Mouse (Mus musculus): ENCODE results near the gene Mcm3.

The Mcm3 gene

DNA sequence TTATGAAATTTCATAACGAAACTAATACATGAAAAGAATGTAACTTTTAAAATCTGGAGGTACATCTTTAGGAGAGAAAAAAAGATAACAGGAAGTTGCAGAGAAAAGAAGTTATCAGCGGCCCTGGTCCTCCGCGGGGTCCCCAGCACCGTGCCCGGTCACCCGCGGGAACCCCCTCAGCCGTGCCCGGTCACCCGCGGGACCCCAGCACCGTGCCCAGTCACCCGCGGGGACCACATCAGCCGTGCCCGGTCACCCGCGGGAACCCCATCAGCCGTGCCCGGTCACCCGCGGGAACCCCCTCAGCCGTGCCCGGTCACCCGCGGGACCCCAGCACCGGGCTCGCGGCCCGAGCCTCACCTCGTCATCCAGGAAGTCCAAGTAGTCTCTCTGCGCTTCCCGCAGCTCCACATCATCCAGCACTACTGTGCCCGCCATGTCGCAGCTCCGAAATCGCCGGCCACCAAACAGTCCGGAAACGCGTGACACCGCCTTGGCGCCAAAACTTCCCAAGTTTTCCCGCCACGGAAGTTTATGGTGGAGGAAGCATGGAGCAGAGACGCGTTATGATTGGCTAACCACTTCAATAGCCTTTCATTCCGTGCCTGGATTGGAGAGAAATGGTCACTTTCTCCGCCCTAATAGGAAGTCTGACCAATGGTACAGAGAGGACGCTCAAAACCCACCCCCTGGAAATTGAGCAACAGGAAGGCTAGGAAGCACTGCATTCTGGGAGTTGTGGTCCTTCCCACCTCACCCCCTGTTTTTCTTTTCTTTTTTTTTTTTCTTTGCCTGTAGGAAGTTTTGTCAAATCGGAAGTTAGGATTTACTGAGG is at the start of gene Mcm3:
Mcm3 (minus strand) TSS at position 542 of the 835 bp plus-strand sequence.
- DNase-seq (ENCODE audit: low read depth) = peak; percentile 95

GRCm38 (mm10) chr1:20868036-20868435 is 47.9 kb upstream of the Mcm3 start:
- DNase-seq (ENCODE audit: low read depth) = no peak

- no peak for DNase-seq (ENCODE audit: low read depth)
These were observed 47.3 kb upstream of the Mcm3 start for GRCm38 (mm10) chr1:20867241-20867902.

DNA sequence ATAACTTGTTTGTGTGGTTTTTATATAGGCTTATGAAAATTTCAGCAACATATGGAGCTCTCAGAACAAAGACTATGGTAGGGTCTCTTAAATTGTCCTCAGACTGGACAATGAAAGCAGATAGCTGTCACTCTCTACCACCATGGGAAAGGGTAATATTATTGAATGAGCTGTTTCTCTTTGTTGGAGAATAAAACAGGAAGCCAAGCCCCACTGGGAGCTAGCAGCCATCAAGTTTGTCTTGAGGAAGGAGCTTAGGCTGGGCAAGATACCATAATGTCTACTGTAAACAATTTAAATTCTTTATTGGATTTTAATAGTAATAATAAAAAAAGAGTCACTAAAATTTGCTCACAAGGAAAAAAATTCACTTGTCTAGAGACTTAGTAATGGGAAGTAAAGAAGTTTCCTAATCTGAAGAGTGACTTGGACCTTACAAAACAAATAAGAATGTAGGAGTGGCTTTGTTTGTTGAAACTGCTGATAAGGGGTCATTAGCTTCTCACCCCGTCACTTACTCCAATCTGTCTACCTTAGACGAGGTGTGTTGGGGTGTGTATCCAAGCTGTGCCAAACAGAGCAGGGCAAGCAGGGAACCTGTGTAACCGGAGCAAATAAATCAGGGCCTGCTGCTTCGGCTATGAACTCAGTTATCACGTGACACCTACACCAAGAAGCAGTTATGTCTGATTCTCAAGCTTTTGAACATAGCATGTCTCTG is 43.5 kb upstream of the Mcm3 start:
- DNase-seq (ENCODE audit: low read depth) = no peak

DNA sequence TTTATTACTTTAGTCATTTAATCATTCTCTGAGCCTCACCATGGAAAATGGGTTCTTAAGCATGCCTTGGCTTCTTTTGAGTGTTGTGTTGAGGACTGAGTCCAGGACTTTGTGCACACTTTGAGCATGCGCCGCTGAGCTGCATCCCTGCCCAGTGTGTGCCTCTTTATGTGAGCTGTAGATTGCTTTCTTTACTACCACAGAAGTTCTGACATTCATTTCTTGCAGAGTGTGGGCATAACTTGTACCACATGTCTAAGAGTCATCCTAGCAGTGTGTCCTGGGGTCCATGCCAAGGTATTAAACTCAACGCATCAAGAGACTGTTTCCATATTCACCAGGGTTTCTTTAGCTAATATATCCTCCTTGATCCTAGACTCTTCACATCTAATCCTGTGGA is 41.8 kb upstream of the Mcm3 start:
- no peak for DNase-seq (ENCODE audit: low read depth)

GRCm38 (mm10) chr1:20860775-20861174 is 40.7 kb upstream of the Mcm3 start:
- DNase-seq (ENCODE audit: low read depth) = no peak

DNA sequence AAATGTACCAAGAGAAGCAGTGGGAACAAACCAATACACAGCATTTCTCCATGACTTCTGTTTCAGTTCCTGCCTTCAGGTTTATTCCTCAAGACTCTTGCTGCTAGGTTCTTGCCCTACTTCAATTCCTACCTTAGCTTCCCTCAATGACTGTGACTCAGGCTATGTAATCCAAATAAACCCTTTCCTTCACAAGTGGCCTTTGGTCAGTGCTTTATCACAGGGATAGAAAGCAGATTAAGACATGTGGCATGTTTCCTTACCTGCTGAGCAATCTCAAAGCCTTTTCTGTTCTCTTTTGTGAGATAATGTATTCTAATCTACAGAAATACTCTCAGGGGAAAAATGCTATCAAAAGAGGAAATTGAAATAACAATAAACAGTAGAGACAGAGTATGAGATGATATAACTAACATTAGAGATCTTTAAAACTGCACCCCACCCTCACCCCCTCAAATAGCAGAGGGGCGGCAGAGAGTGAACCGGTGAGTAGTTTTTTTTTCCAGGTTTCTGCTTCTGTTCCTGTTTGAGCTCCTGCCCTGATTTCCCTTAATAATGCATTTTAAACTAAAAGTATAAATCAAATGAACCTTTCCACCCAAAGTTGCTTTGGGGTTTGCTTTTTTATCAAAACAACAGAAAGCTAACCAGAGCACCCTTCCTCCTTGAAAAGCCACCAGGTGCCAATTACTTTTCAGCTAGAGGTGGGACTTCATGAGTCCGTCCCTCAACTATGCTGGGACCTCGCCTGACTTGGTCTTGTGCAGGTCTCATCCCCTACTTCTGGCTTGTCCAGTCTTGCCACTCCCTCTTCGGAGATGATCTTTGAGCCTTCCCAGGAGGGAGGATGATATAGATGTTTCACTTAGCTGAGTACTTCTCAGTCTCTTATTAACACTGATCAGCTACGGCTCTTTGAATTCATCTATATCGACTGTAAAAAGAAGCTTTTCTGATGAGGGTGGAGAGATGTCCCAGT is 37.1 kb upstream of the Mcm3 start:
- DNase-seq (ENCODE audit: low read depth) = no peak

- no peak for DNase-seq (ENCODE audit: low read depth)
These were observed 19.8 kb upstream of the Mcm3 start for GRCm38 (mm10) chr1:20839911-20840310.

- DNase-seq (ENCODE audit: low read depth) = no peak
These were observed 16.5 kb upstream of the Mcm3 start for GRCm38 (mm10) chr1:20836551-20837125.

- no peak for DNase-seq (ENCODE audit: low read depth)
These were observed 13.0 kb upstream of the Mcm3 start for GRCm38 (mm10) chr1:20833141-20833511.

GRCm38 (mm10) chr1:20832473-20833140 is 12.5 kb upstream of the Mcm3 start:
- no peak for DNase-seq (ENCODE audit: low read depth)

- no peak for DNase-seq (ENCODE audit: low read depth)
These were observed 10.4 kb upstream of the Mcm3 start for GRCm38 (mm10) chr1:20830546-20830945.

DNA sequence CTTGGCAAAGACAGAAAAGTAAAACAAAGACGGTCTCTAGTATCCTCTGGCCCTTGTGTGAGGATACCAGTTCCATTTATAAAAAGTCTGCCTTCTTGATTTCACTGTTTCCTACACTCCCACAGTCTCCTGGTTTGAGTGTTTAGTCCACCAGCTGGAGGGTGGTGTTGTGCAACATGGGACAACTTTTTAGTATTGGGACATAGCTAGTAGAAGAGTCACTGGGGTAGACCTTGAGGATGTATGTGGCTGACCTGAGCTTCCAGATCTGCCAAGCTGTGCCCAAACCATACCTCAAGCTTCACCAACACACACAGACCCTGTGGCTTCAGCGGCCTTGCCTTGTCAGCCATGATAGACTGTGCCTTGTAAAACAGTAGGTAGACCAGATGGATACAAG is 7.9 kb upstream of the Mcm3 start:
- no peak for DNase-seq (ENCODE audit: low read depth)

DNA sequence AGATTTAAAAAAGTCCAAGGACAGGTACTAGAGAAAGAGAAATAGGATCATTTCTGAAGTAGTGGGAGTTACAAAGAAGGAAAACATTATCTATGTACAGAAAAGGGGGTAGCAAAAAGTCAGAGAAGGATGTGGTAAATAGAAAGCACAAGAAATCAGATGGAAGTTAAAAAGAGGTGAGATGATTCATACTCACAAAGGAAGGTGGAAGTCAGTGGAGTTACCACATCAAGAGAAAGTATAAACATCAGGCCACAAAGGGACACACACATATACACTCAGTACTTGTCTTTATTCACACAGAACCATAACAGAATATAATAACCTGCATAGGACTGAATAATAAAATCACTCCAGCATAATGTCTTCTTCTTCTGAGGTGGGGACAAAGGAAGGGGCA is 4.9 kb upstream of the Mcm3 start:
- DNase-seq (ENCODE audit: low read depth) = no peak

GRCm38 (mm10) chr1:20823906-20824305 is 3.8 kb upstream of the Mcm3 start:
- no peak for DNase-seq (ENCODE audit: low read depth)

DNA sequence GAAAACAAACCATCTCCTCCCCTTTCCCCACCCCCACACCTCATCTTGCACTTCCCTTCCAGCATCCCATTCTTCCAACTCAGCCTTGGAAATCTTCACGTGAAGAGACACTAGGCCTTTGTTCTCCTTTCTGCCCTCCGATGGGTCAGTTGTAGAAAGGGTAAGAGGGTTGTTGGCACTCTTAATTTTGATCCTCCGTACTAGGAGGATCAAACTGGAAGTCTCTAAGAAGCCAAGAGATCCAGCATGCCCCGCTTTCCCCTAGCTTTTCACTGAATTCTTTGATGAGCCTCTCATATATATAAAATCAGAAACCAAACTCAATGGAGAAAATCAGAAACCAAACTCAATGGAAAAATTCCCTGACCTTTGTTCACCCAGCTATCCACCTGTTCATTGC is 3.4 kb upstream of the Mcm3 start:
- no peak for DNase-seq (ENCODE audit: low read depth)

DNA sequence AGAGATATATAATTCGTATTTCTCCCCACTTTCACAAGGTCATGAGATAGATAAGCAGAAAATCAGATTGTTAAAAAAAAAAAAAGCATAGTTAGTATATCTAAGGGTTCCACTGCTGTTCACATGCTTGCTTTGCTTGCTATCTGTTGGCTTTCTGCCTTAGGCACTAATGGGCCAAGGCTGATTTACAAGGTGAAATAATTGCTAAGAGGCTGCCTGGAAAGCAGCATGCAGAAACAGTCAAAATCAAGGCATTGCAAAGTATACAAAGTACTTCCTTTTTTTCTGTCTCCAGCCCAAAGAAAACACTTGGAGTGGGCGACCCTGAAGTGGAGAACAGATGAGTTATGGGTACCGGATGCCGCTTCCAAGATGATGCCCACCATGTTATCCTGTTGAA is 847 bp upstream of the Mcm3 start:
- DNase-seq (ENCODE audit: low read depth) = no peak

GRCm38 (mm10) chr1:20817596-20817995 is 2.5 kb downstream of the Mcm3 start:
- DNase-seq (ENCODE audit: low read depth) = no peak

DNA sequence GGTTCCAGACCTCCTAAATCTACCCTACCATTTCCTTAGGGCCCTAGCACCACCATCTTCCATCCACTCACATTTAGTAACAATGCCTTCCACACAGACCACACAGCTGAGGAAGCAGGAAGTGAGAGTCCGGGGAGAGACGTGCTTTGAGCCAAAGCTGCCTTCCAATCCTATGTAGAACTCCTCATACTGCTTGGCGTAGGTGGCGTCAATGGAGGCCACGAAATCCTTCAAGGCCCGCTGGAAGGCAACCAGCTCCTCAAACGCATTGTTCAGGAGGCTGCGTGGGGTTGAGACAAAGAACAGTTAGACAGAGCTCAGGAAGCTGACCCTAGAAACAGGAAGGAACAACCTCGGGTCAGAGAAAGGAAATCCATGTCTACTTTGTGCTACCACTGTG is 2.9 kb downstream of the Mcm3 start:
- no peak for DNase-seq (ENCODE audit: low read depth)

GRCm38 (mm10) chr1:20814521-20814920 is 5.6 kb downstream of the Mcm3 start:
- DNase-seq (ENCODE audit: low read depth) = no peak

DNA sequence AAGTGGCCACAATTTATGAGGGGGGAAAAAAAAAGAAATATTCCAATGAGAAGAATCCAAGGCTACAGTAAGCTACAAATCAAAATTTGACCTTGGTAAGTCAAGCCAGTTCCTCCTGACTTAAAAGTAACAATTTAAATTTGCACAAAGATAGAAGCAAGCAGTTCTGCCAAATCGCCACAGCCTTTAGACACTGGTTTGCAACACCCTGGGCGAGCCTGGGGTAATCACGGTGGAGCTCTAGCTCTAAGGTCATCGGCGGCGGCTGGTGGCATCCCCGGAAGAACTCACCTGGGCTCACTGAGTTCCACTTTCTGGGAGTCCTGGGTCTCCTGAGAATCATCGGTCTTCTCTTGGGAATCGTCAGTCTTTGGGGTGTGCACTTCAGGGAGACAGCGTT is 15.6 kb downstream of the Mcm3 start:
- DNase-seq (ENCODE audit: low read depth) = no peak

Measured in c-Kit-positive CD71-negative TER-119-negative erythroid progenitor cells, embryonic 14.5 days (primary cell).